Mouse (Mus musculus) cerebellum, postnatal 10 days (tissue): ENCODE results near the gene Dut.
A peak's percentile ranks its signal among the peaks of the same experiment; 100 is the strongest.

Experiments used
- DNase-seq, 2 experiments: peaks; one replicate each; pipeline ENCODE4 v3.0.0; 2021; ENCODE audit warnings: mixed read lengths in 2 of 2

Gene Dut

DNA sequence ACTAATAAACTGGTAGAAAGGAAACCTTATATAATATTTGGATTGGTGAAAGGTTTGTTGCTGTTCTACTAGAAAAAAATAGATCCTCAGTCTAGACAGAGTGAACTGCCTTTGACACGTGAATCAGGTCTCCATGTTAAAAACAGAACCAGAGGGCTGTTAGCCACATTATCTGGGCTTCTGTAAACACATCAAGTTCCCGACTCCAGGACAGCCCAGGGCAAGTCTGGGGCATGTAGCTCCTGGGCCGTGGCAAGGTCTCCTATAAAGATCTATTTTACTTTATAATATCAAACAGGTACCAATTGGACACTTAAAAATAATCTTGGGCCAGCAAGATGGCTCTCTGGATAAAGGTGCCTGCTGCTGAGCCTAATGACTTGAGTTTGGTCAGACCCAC lies 8.9 kb downstream of the Dut start:
- DNase-seq = no peak

DNA sequence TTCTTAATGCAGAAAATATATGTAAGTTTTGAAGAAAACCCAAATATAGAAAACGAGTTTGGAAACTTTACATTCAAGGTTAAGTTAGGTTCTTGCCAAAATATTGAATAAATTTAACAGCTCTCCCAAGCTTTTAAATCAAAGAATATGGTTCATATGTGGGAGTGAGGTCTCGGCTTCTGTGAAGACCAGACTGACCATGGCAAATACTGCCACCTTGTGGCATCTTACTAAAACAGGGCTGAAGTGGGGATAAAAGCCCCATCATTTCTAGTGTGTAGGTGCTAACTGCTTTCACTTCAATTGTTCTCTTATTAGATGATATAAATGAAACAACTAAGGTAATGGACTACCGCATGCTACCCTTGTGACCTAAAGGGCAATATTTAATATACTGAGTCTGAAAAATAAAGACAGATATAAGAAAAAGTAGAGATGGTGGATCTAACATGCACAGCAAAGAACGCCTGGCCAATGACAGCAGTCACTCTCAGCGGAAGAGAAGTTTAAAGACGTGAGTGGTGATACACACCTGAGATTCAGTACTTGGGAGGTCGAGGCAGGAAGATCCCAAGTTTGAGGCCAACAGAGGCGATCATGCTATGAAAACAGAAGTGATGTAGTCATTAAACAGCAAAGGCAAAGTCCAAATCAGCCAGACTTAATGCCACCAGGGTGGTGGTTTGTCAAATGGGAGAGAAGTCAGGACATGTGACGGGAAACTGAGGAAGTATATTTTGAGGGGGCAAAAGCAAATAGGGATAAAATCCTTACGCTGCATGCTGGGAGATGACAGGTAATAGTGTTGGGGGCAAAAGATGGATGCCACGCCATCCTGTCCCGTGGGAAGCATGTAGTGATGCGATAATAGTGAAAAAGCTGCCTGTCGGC lies 12.5 kb downstream of the Dut start:
- DNase-seq = peak; percentile 53 to 62

DNA sequence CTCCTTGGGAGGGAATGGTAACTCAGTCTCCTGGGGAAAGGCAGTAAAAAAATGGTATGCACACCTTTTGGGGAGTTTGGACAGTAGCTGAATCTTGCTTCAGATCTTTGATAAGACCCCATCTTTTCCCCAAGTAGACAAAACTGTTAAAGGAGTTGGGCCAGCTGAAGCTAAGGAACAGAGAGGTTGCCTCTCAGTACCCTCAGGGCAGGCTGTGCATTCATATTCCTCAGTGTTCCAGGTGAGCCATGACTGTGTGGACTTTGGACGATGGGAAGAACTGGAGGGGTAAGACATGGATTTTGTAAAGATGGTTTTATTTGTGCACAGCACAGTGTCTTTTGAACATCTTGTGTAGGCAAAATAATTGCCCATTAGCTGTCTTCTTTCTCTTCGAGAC lies 13.3 kb downstream of the Dut start:
- DNase-seq = no peak

DNA sequence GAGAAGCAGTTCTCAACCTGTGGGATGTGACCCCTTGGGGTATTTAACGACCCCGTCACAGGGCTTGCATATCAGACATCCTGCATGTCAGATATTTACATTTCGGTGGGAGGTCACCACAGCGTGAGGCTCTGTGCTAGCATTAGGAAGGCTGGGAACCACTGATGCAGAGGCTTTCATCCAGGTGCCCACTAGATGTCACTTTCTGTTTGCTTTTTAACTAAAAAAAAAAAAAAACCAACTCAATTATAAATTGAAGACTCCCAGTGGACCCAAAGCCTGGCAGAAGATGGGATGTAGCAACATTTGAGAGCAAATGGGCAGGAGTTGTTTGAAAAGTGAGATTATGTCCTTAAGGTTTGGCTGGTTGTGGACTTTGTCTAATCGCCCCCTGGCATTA lies 16.1 kb downstream of the Dut start:
- peak; percentile 70 for DNase-seq

DNA sequence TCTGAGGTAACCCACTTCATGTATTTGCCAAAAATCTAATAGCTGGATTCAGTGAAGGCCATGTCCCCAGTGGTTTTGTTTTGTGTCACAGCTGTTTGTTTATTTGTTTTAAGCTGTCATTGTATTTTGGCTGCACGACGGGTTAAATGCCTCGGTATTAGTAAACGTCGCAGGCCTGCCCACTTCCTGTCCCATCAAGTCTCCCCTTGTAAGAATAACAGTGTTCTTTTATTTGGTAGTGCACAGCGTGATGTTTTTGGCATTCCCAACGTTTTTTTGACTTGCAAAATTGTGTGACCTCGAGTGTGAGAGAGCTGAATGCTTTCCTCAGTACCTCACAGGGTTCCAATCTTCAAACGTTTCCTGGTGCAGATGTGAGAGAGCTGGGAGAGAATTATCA lies 16.8 kb downstream of the Dut start:
- no peak for DNase-seq

DNA sequence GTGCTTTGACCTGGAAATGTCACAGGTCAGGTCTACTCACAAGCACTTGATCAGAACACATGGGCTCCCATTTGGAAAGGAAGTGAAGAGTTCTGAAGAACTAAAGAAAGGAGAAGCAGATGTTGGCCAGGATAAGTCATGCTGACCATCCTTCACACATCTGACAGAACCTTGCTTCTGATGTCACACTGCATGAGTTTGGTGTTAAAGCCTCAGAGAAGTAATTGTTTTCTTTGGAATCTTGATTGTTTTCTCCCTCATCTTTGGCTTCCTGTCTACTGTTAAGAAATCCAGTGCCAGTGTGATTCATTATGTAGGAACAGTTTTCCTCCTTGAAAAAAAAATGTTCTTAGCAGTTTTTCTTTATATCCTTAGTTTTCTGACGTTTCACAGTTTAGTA lies 21.9 kb downstream of the Dut start:
- DNase-seq = no peak

DNA sequence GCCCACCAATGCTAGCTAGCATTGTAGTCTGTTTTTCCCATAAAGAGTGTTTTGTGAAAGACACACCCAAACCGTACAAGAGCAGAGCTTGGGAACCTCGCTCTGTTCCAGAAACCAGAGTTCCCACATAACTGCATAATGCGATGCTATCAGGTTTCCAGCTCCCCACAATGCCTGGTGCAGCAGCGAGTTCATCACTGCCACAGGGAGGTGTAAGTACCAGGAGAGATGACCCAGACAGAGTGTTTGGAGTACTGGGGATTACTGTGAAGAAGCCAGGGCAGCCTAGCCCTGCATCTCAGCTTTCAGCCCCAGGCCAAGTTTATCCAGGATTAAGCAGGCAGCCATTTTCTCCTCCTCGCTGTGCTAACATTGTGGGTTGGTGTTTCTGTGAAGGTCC lies 28.6 kb downstream of the Dut start:
- DNase-seq = no peak

DNA sequence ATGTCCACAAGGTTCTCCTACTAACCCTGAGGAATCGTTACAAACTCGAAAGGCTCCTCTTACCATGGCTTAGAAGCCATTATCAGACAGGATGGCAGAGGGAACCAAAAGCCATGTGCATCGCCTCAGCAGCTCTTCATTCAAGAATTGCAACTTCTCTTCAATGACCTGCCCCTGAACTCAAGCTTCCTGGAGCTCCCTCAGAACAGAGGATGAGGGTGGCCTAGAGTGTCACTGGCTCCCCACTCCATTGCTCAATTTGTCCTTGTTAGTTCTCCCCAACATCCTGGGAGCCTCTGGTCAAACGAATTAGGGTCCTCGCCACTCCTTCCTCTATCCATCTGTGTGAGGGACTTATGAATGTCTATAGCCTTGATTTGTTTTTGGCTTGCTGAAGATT lies 29.7 kb downstream of the Dut start:
- no peak for DNase-seq

DNA sequence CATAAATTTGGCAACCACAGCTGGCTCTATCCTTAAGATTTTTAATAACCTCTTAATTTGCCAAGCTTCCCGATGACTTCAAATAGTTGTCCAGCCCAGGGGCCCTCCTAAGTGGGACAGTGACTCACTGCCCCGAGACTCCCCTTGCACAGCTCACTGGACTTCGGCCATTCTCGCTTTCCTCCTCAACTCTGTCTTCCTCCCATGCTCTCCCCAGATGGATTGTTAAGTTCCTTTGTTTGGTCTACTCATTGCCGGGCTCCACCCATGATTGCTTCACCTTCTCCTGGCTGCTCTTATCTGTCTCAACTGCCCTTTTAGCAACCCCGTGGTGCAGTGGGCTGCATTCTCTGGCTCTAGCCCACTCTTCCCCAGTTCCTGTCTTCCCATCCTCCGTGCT lies 31.5 kb downstream of the Dut start:
- no peak for DNase-seq

DNA sequence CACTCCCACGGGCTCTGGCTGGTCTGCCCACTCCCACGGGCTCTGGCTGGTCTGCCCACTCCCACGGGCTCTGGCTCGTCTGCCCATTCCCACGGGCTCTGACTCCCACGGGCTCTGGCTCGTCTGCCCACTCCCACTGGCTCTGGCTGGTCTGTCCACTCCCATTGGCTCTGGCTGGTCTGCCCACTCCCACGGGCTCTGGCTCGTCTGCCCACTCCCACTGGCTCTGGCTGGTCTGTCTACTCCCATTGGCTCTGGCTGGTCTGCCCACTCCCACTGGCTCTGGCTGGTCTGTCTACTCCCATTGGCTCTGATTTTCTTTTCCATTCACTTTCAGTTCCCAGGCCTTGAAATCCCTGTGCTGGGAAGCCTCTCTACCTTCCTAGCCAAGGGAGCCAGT lies 33.0 kb downstream of the Dut start:
- DNase-seq = peak; percentile 26 to 56

DNA sequence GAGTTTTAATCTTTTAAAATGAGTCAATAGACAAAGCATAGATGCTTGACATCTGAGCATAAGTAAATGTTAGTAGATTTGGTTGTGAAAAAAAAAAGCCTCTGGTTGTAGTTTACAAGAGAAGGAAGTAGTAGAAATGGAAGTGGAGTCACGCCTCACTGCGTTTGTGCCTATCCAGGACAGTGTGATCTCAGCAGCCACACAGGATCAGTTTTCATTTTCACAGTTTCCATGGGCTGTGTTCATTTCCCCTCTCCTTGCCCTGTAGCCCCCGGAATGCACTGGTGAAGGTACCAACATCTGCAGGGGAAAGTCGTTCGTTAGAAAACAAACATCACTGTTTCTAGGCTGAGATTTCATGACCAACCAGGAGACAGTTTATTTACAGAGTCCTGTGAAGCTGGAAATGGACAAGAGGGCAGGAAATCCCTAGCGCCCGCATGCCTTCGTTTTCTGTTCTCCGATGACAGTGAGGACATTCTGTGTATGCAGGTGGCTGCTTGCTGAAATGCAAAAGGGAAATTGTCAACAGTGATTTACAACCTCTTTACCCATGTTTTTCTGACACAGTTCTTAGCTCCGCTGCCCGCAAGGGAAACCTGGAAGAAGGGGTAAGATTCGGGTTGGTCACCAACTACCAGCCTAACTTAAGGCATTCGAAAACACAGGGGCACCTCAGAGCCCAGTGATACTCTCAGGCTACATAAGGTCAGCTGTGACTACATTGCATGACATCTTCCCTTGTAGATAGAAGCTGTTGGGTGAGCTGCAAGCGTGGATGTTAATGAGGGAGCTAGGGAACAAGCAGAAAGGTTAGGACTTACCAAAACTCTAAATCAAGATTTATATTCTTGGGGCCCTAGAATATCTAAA lies 35.6 kb downstream of the Dut start:
- DNase-seq = no peak

DNA sequence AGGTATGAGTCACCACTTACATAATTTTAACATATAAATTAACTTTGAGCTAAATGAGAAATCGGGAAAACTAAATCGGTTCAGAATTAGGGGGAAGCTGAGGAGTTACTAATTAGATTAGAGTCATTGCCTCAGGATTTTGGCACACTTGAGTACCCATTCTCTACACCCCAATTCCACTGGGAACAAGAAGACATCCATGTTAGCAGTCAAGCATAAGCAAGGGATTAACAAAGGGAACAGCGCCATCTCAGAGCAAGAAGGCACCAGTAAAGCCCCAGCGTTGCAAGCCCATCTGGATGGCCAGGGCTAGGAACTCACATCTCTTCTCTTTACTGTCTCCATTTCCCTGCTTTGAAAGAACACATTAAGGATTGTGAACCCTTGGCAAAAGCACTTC lies 38.8 kb downstream of the Dut start:
- DNase-seq = peak; percentile 38 to 53

DNA sequence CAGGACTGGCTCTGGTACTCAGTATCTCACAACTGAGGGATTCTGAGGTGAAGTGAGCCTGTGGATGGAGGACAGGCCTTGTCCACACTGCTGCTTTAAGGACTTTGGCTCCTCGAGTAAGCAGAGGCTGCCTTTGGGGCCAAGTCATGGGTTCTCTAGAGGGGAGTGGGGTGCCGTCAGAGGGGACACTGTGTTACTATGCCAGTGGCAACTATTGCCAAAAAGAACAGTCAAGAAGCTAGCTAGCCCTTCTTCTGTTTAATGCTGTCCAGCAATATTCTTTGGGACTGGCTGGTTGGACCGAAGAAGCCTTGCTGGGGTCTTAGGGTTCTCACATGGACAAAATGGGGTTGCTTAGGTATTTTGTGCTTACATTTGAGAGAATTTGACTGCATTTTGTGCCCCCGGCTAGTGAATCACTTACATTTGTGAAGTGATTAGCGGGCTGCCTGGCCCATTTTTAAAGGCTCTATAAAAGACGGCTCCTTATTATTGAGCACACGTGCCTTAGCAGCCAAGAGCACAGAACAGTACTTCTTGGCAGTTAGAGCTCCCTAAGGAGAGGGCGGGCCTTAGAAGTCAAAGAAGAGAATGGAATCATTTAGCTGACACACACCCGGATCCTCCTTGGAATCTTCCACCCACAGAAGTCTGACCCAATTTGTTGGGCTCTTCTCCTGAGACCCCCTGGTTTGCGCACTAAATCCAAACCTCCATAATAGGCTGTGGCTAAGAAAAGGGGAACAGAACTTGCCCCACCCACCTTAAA lies 43.4 kb downstream of the Dut start:
- DNase-seq = no peak

DNA sequence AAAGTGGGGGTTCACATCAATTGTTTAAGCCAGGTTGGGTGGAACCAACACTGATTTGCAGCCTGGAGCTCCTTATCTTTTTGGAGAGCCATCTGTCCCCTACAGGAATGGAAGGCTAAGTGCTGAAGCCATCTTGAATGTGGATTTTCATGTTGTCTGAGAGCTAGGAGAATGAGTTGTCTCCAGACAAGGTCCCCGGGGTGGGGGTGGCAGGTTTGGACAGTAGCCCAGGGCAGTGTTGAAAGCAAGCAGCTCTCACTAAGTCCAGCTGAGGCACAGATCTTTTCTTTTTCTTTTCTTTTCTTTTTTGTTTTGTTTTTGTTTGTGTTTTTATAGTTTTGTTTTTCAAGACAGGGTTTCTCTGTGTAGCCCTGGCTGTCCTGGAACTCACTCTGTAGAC lies 44.1 kb downstream of the Dut start:
- peak in 1 of 2 experiments; percentile 38 for DNase-seq

DNA sequence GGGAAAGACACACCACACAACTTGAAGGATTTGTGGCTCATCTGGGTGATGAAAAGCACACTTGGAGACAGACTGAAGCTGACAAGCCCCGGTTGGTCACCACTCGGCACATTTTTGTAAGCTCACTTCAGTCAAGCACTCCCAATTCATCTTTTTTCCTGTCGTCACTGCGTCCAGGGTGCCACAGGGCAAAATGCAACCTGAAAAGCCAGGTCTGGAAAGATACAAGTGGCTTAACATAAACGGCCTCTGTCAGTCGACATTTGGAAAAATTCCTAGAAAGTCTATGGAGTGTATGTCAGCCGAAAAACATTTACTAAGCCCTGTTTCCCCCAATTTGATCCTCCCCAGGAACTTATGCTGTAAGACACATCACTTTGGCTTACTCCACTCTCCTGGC lies 45.6 kb downstream of the Dut start:
- DNase-seq = no peak

DNA sequence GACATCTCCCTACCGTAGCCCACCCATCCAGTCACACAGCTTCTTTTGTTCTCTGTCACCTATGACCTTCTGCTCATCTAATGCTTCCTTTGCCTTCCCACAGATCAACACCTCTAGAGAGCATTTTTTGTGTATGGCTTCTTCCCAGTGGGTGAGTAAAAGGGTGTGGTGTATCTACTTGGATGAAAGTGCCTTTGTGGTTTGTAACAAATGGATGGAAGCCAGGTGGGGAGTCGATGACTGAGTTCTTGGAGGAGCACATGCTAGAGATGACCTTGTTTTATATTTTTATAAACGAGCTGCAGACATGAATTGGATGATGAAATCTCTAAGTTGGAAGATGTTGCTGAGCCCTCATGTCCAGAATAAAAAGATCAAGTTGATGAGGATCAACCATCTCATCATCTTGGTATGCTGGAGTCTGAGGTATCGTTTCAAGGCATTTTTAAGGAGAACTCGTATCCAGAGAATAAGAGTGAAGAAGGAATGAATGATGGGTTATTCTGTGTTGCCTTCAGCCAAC lies 47.0 kb downstream of the Dut start:
- DNase-seq = no peak

DNA sequence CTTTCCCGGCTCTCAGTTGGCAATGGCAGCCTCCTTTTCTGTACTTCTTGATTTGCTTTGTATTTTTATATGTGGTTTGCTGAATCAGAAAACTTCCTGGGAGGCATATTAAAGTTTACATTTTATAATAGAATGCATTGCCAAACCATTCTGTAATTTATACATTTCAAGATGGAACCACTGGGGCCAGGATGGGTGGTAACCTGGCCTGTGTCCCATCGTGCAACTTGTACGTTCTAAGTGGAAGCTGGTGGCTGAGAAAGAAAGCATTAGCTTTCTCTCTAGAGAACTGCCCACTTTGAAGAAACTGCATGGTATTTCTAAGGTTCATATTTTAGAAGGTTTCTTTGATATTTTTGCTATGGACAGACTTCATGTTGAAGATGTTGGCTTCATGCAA lies 48.5 kb downstream of the Dut start:
- DNase-seq = no peak

DNA sequence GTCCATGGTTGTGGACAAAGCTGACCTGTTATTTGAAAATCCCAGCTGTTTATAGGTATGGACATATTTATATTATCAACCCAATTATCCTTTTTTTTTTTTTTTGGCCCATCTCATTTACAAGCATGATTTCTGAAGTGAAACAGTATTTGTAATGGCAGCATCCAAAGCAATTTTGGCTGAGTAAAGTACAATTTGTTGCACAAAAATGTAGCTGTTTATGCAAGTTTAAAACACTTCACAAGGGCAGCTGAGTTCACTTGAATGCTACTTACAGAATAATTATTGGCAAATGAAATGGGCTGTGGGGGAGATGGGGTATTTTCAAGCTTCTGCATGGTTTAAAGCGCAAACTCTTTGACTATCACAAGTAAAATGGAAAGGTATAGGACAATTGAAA lies 51.9 kb downstream of the Dut start:
- DNase-seq = no peak

DNA sequence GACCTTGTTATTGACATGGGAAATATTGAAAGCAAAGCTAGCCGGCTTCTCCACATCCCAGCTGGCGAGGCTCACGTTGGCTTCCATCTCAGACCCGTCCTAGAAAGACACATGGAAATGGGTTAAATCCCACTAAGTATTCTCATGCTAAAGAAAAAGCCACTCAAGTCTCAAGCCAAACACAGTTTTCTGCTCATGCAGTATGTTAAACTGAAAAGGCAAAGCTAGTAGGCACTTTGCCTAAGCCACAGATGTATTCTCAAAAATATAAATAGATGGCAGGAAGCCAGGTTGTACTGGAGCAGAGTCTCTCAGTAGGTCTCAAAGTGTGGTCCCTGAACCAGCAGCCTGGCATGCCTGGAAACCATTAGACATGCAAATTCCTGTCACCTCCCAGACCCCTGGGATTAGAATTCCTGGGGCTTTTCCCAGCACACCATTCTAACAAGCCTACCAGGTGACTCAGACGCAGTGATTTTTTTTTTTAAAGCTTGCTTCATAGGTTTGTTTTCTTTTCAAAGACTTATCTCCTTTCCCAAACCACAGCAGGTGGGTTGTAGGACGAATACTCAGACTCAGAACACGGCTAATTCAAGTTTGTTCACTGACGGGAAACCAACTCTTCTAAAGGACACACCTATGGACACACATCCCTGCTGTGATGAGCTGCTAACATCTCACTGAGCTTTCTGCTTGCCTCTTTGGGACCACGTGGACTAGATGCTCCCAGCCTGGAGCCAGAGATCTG lies 55.1 kb downstream of the Dut start:
- DNase-seq = no peak

DNA sequence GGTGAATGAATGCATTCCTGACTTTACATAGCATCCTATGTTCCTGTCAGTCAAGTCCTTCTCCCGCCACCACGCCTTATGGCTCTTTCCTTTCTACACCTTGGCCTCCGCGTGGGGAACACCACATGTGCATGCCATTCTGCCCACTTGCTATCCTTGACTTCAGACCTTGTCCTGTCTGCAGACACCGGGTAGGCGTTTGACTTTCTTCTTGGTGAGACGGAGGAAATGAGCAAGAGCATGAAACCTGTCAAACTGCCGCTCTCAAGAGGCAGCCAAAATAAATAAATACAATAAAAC lies 55.6 kb downstream of the Dut start:
- no peak for DNase-seq

DNA sequence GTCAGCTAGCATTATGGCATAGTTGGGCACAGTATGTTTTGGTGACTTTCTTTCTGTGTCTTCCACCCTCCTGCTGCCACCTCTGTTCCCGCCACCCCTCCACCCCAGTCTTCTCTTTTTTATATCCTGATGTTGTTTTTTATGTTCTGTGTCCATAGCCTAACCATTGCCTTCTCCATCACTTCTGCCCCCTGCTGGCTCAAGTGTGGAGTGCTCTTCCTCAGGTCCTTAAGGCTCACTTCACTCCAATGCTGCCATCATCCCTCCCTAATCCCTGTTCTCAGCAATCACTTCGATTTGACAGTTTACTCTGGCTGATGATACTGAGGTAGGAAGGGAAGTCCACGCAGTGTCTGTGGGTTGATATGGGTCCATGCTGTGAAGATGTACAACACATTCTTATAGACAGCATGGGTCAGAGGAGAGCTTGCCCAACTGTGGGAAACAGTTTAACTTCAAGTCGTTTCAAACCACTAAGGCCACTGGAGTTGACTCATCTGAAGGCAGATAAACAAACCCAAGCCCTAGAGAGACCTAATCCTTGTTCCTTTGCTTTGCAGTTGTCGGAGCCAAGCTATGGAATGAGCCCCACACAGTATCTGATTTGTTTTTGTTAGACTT lies 56.9 kb downstream of the Dut start:
- peak; percentile 40 to 45 for DNase-seq

DNA sequence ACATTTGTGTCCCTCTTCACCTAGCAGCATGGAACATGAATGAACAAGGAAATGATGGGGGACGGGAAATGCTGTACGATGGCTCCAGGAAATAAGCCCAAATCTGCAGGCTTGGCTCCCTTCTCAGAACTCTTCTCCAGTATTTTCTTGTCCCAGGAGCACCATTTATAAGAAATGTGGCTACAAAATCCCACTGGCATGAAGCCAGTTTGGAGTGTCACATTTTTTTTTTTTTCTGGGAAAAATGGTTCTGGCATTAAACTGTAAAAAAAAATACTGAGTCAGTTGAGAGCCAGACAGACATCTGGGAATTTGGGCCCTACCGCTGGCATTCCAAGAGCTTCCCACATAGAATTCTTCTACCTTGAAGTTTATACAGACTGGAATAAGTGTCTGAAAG lies 57.8 kb downstream of the Dut start:
- no peak for DNase-seq
